Mouse (Mus musculus): ENCODE data around the gene Ash1l.

DNA sequence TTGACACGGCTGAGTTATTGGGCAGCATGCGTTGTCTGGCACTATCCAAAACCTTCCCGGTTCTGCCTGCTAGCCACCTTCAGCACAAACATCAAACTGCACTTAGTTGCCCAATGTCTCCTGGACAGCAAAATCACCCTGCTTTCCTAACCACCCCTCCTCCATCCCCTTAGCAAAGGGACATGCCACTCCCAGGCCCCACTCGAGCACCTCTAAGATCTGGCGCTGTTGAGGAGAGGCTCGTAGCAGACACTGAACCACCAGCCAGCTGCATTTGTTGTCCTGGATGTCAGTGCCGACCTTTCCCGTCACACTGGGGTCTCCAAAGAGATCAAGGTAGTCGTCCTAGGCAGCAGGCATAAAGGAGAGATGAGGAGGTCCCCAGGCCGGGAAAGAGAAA is 143.6 kb downstream of the Ash1l start:
- TF ChIP-seq GATA1 (IDR thresholded peaks at IDR 0.05; ENCODE audit: low read length) (no peak), TAL1 (IDR thresholded peaks at IDR 0.05; ENCODE audit: low read length) (no peak)
